Mouse (Mus musculus): Measurements from ENCODE around the gene Tmed9. TPM values are rescaled to one million over a fixed set of nuclear protein-coding genes. Genes with fewer than 3 reads are reported as not detected.

Tmed9 gene
- total RNA-seq (2021): 100 to 1,000 TPM; 104 to 106 TPM

DNA sequence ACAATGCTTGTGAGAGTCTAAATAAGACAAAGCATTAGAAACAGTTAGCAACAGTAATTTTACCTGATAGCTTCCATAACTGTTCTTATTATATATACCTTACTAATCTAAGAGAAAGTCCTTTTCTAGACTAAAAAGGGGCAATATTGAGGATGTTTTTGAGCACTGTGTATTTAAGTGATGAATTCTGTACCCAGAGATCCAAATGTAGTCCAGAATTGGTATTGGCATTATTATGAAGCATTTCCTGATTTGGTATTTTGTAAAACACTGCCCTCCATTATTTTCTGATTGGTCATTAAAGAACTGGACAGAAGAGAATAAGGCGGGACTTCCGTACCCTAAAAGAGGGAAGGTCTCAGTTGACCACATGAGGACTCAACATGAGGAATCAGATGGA, at the start of gene Tmed9:
Gene Tmed9, plus strand, starts transcription at position 301 of the 400 bp plus-strand sequence.
- DNase-seq: no peak
- intact Hi-C loops (cut with DNase I): no loop called here

GRCm38 (mm10) chr13:55523951-55524600, 49.5 kb upstream of the Tmed9 start:
- no peak for DNase-seq
- intact Hi-C loops (cut with DNase I): no loop called here

- intact Hi-C loops (cut with DNase I): no loop called here
- DNase-seq: no peak
These were observed 47.6 kb upstream of the Tmed9 start for GRCm38 (mm10) chr13:55525733-55526553.

GRCm38 (mm10) chr13:55527212-55527611, 46.3 kb upstream of the Tmed9 start:
- intact Hi-C loops (cut with DNase I): no loop called here
- no peak for DNase-seq

DNA sequence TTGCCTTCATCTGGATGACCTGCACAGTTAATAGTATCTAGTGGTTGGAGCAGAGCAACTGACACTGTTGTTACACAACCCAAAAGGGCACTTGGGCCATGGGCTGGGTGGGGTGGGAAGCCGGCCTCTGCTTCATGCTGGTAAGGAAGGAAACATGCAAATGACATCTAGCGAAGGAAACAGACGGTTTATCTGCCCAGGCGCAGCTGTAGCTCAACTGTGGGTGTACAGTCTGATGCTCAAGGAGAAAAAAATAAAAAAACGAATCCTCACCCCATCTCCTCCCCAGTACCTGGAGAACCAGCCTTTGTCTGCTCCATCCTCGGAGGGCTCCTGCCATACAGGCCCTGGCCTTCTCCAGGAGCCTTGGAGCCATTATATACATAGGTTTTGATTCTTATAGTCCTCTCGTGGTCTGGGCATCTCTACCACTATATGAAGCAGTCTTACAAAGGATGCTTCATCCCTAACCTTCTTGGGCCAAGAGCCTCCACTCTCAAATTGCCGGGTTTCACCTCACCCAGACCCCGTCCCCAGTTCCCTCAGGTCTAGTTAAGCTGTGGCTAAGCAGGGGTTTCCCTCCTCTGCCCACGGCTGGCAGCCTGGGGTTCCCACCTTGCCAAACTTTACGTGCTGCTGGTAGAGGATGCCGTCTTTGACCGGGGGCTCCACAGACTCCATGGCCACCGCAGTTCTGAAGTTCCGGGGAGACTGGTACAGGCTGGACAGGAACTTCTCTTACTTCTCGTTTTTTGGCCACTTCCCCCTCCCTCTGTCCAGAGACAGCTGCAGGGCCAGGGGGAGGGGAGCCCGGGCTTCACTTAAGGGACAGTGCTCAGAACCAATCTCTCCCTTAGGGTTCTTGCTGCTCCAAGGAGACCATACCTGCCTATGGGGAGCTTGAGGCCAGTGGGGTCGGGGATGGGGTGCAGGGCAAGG, 45.4 kb upstream of the Tmed9 start:
- DNase-seq: no peak

GRCm38 (mm10) chr13:55529198-55529915, 44.2 kb upstream of the Tmed9 start, which contains the start of gene Dok3:
Gene Dok3 (minus strand): TSS chr13:55529296.
- no peak for DNase-seq
- intact Hi-C loops (cut with DNase I): no loop called here

More for the DNA sequence above, 45.4 kb upstream of the Tmed9 start:
- intact Hi-C loops (cut with DNase I): no loop called here

DNA sequence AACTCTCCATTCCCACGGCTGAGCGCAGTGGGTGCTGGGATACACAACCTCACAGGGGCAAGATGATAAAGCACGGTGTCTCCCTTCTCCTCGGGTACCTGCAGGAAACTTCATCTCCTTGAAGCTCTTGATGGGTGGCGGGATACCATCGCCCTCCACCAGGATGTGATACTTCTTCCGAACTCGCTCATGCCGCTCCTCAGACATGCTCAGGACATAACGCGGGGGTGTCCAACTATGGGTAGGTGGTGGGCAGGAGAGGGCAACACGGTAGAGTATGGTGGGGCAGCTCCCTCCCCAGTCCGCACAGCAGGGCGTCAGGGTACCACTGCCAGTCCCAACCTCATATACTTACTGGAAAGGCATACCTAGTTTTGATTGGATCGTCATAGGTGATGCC, 38.3 kb upstream of the Tmed9 start:
- intact Hi-C loops (cut with DNase I): loop anchor here (5.0 kb wide), 1 partner anchor 128 kb away; no protein-coding TSS in a partner anchor
- DNase-seq: no peak

DNA sequence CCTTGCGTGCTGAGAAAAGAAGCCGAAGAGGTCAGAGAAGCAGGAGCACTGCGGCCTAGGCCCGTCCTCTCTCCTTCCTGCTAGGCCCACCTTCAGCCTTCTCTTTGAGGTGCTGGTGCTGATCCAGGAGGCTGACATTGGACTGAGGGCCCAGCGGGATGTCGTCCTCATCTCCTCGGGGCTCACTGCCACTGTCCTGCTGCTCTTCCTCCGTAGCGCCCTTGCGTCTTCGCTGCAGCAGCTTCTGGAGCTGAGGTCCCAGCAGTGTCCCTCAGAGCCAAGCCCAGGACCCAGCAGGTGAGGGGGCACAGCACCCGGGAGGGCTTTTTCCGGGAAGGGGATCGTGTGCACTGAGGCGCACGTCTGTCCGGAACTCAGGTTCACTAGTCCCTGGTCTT, 37.7 kb upstream of the Tmed9 start:
- intact Hi-C loops (cut with DNase I): loop anchor here (5.0 kb wide), 1 partner anchor 128 kb away; no protein-coding TSS in a partner anchor

GRCm38 (mm10) chr13:55536194-55537175, 37.0 kb upstream of the Tmed9 start, which contains the start of gene Ddx41:
Gene Ddx41 (minus strand): TSS chr13:55536658.
- DNase-seq: peak; percentile 100
- intact Hi-C loops (cut with DNase I): loop anchor here (5.0 kb wide), 1 partner anchor 129 kb away; no protein-coding TSS in a partner anchor

More for the DNA sequence above, 37.7 kb upstream of the Tmed9 start:
- no peak for DNase-seq

GRCm38 (mm10) chr13:55540933-55541332, 32.6 kb upstream of the Tmed9 start:
- DNase-seq: peak; percentile 40 to 52
- intact Hi-C loops (cut with DNase I): no loop called here

DNA sequence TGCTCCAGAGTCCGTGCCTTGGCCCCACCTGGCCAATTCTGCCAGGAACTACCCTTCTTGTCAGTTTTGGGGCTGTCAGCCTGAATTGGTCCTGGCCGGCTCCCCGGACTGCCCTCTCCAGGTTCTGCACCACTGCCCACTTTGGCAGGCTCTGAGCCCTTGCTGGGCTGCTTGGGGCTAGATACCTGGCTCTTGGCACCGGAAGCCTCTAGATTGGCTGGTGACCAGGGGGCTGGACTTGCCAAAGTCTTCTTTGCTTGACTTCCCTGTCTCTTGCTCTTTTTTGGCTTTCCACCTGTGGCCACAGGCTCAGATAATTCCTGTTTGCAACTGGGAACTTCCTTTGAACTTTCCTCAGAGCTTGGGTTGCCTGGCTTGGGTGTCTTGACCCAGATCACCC, 30.6 kb upstream of the Tmed9 start:
- intact Hi-C loops (cut with DNase I): no loop called here
- DNase-seq: no peak

GRCm38 (mm10) chr13:55543447-55543846, 30.1 kb upstream of the Tmed9 start:
- intact Hi-C loops (cut with DNase I): no loop called here

GRCm38 (mm10) chr13:55544792-55545191, 28.7 kb upstream of the Tmed9 start:
- no peak for DNase-seq
- intact Hi-C loops (cut with DNase I): no loop called here

More at GRCm38 (mm10) chr13:55543447-55543846, 30.1 kb upstream of the Tmed9 start:
- DNase-seq: no peak

- no peak for DNase-seq
- intact Hi-C loops (cut with DNase I): no loop called here
These were observed 25.6 kb upstream of the Tmed9 start for GRCm38 (mm10) chr13:55547916-55548315.

- intact Hi-C loops (cut with DNase I): no loop called here
- no peak for DNase-seq
These were observed 25.1 kb upstream of the Tmed9 start for GRCm38 (mm10) chr13:55548426-55548825.

- intact Hi-C loops (cut with DNase I): no loop called here
These were observed 24.5 kb upstream of the Tmed9 start for GRCm38 (mm10) chr13:55549061-55549460.

DNA sequence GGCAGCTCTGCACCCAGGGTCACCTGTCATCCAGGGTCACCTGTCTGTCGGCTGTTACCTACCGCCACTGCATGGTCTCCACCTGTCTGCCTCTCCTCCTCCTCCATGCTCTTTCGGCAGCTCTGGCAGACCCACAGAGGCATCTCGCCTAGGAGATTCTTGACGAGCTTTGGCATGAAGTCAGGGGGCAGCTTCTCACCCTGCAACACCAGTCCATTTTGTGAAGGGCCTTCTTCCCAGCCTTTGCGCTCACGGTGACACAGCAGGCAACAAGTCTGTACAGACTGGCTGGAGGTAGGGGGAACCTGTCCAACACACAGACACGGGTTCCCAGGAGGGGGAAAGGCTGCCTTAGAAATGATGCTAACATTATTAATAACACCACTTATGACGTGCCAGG, 17.6 kb upstream of the Tmed9 start:
- DNase-seq: no peak
- intact Hi-C loops (cut with DNase I): no loop called here

More at GRCm38 (mm10) chr13:55549061-55549460, 24.5 kb upstream of the Tmed9 start:
- DNase-seq: no peak

DNA sequence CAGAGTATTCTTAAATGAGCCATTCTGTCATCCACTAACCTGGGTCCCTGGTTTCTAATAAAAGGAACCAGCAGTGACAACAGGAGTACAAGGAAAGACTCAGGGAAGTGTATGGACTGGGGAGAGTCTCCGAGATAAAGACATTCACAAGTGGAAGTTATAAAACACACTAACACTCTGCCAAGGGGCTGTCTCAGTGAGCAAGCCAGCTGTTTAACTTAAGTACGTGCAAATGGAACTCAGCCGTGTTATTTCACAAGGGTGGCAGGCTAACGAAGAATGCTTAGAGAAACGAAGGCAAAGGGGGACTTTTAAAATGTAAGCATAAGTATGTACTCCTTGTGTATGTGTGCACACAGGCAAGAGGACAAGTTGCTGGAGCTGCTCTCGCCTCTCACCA, 16.0 kb upstream of the Tmed9 start:
- intact Hi-C loops (cut with DNase I): no loop called here
- no peak for DNase-seq

All from heart, postnatal 10 days (tissue).